Mouse (Mus musculus) liver, postnatal 0 days (tissue): Measurements from ENCODE around the gene Dusp23.

ENCODE experiments used
- CTCF ChIP-seq: sonication (generic); IDR thresholded peaks from 2 replicates; pipeline ENCODE4 v1.5.1; 2016; ENCODE audit warnings: antibody characterized with exemption, low read depth
- EP300 ChIP-seq: IDR thresholded peaks from 2 replicates; pipeline ENCODE4 v1.6.1; 2016; ENCODE audit warnings: antibody characterized with exemption, low read depth, mild to moderate bottlenecking

DNA sequence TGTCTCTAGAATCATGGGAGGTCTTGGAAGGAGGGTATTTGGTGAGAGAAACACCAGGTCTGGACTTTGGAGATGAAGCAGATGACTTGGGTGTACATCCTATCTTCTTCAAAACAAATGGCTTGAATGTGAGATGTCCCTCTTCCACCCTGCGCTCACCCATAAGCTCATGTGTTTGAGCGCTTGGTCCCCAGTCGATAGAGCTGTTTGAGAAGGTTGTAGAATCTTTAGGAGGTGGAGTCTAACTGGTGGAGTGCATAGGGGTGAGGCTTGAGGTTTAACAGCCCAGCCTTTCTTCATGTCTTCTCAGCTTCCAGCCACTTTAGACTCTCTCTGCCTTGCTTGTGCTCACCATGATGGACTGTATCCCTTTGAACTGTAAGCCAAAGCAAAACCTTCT, 6.5 kb downstream of the Dusp23 start:
- TF ChIP-seq CTCF (no peak), EP300 (no peak)
